Mouse (Mus musculus) midbrain, embryonic 10.5 days (tissue): ENCODE results near the gene Ncaph2. TPM values are rescaled to one million over a fixed set of nuclear protein-coding genes. Genes with fewer than 3 reads are reported as not detected.
A peak's percentile ranks its signal among the peaks of the same experiment; 100 is the strongest.

Source experiments
- DNase-seq: peaks from one replicate; pipeline ENCODE4 v3.0.0-alpha.2; 2017; ENCODE audit warnings: low spot score
- H3K27ac ChIP-seq: fragments of 300-500 bp; sonication (generic); replicated peaks from 2 replicates; pipeline ENCODE4 v1.5.1; 2016; ENCODE audit warnings: mild to moderate bottlenecking
- H3K27me3 ChIP-seq: fragments of 300-500 bp; sonication (generic); 2 replicates; pipeline ENCODE4 v1.6.1; 2016; ENCODE audit warnings: low read depth, mild to moderate bottlenecking; ENCODE audit not compliant: poor library complexity, severe bottlenecking
- H3K36me3 ChIP-seq: fragments of 300-500 bp; sonication (generic); 2 replicates; pipeline ENCODE4 v1.6.1; 2016; ENCODE audit warnings: mild to moderate bottlenecking, moderate library complexity
- H3K4me1 ChIP-seq: fragments of 300-500 bp; sonication (generic); 2 replicates; pipeline ENCODE4 v1.6.1; 2016
- H3K4me3 ChIP-seq: fragments of 300-500 bp; sonication (generic); 2 replicates; pipeline ENCODE4 v1.5.1; 2016; ENCODE audit warnings: mild to moderate bottlenecking, moderate library complexity
- H3K9me3 ChIP-seq: fragments of 300-500 bp; sonication (generic); replicated peaks from 2 replicates; pipeline ENCODE4 v1.6.1; 2016; ENCODE audit warnings: mild to moderate bottlenecking
- WGBS: fragments of 180-500 bp; shearing (Covaris S2); methylation state at CpG from one replicate; pipeline ENCODE4 v1.1.7; 2016; 5-methylcytosine and 5-hydroxymethylcytosine counted together
- polyA plus RNA-seq: library from polyadenylated mRNA; unstranded; fragments of >200 nt; fragmentation: Nextera tagmentation; extraction: Ambion mirVana; gene quantifications from 2 replicates; pipeline ENCODE4 v1.2.1, GENCODE M21; 2016

Gene Ncaph2
- polyA plus RNA-seq, 1 experiment from 2014 or later: 197 TPM

- 92% methylated on average over 17 of the region's 17 CpGs for WGBS
- Histone ChIP-seq H3K4me1 (peaks cover 52% of the 10 kb centered on the region), H3K4me3 (peak overlapping the region; percentile 76; the same call in 1 of the 2 replicates)
Measured at GRCm38 (mm10) chr15:89374801-89375534, 19.4 kb downstream of the Ncaph2 start.

DNA sequence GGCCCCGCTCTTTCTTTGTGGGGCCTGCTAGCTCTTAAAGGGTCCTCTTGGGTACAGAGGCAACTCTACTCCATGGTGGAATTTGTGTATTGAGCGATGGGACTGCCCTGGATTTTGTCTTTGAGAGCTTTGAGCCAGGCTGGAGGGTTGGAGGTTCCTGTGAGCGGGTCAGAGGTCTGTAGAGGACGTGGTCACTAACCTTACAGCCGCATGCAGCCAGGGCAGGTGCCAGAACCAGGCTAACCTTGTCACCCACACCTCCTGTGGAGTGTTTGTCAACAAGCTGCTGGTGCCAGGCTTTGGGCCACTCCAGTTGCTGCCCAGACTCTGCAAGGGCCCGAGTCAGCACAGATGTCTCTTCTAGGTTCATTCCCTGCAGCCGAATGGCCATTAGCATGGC lies 20.5 kb downstream of the Ncaph2 start:
- DNase-seq: no peak
- peaks cover 64% of the 10 kb centered on the region for H3K27me3 ChIP-seq
- peaks cover 20% of the 10 kb centered on the region for H3K36me3 ChIP-seq
- no peak overlapping the region for H3K27ac ChIP-seq
- 88% methylated on average over 7 of the region's 7 CpGs for WGBS
- no peaks in the 10 kb centered on the region for H3K9me3 ChIP-seq
- no peak overlapping the region for H3K4me3 ChIP-seq
- H3K4me1 ChIP-seq: peaks cover 52% of the 10 kb centered on the region

More at GRCm38 (mm10) chr15:89374801-89375534, 19.4 kb downstream of the Ncaph2 start:
- Histone ChIP-seq H3K27me3 (peaks cover 53% of the 10 kb centered on the region), H3K27ac (no peak overlapping the region), H3K36me3 (peaks cover 30% of the 10 kb centered on the region), H3K9me3 (no peaks in the 10 kb centered on the region)
- DNase-seq: no peak

GRCm38 (mm10) chr15:89376957-89377356 lies 21.4 kb downstream of the Ncaph2 start, which contains the start of gene Tymp:
Gene Tymp (minus strand): TSS chr15:89377039.
- Histone ChIP-seq H3K27me3 (peaks cover 73% of the 10 kb centered on the region), H3K27ac (no peak within 1 kb of the TSS), H3K36me3 (peaks cover 11% of the 10 kb centered on the region), H3K9me3 (no peaks in the 10 kb centered on the region), H3K4me1 (peaks cover 52% of the 10 kb centered on the region), H3K4me3 (peak within 1 kb of the TSS; percentile 24)
- 24% methylated on average over 16 of the region's 16 CpGs for WGBS
- no peak for DNase-seq

GRCm38 (mm10) chr15:89377362-89377761 lies 21.8 kb downstream of the Ncaph2 start:
- 4% methylated on average over 18 of the region's 18 CpGs for WGBS

DNA sequence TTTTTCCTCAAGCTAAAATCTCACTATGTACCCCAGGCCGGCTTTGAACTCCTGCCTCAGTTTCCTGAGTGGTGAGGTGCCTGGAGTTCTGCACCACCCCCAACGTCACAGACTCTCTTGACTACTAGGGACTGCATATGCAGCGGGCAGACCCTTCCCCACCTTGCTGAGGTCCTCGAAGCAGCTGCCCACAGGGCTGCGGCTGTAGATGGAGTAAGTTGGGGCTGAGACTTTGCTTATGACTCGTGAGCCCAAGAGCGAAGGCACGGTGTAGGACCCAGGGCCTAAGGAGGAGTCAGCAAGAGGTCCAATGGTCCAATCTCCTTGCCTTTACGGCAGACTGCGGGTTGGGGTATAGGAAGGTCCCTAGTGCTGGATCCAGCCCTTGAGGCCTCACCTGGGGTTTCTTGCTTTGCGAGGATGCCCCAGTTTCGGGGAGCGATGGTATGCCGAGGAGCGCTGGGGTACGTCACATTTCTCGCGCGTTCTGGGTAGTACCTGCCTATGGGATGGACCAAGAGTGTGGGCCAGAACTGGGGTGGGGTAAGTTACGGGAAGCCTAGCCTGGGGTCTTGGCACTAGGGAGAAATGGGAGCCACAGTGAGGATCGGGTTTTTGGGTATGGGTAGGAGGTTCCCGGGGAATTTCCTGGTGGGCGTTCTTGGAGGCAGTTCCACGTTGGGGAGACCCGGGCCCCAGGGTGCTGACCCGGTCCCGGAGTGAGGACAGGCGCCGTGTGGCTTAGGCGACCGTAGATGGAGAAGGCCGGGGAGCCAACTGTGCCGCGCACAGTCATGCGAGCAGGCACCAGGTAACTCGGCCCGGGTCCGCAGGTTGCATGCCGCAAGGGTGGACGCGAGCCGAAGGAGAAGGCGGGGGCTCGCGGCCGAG lies 22.7 kb downstream of the Ncaph2 start:
- peaks cover 76% of the 10 kb centered on the region for H3K27me3 ChIP-seq
- peak overlapping the region; percentile 10; the same call in 1 of the 2 replicates for H3K27ac ChIP-seq
- H3K4me1 ChIP-seq: peaks cover 42% of the 10 kb centered on the region
- peak overlapping the region; percentile 56 for H3K4me3 ChIP-seq
- H3K36me3 ChIP-seq: no peaks in the 10 kb centered on the region
- WGBS: 9% methylated on average over 46 of the region's 46 CpGs
- DNase-seq: no peak
- no peaks in the 10 kb centered on the region for H3K9me3 ChIP-seq

More at GRCm38 (mm10) chr15:89377362-89377761, 21.8 kb downstream of the Ncaph2 start:
- H3K9me3 ChIP-seq: no peaks in the 10 kb centered on the region
- peaks cover 6% of the 10 kb centered on the region for H3K36me3 ChIP-seq
- no peak overlapping the region for H3K27ac ChIP-seq
- peaks cover 76% of the 10 kb centered on the region for H3K27me3 ChIP-seq
- DNase-seq: no peak
- peak overlapping the region; percentile 24 for H3K4me3 ChIP-seq
- peaks cover 50% of the 10 kb centered on the region for H3K4me1 ChIP-seq

- DNase-seq: peak; percentile 58
- under 1% methylated on average over 33 of the region's 33 CpGs for WGBS
- Histone ChIP-seq H3K27ac (peak within 1 kb of the TSS; percentile 10), H3K4me3 (peak within 1 kb of the TSS; percentile 56), H3K9me3 (no peaks in the 10 kb centered on the region), H3K27me3 (peaks cover 79% of the 10 kb centered on the region), H3K36me3 (no peaks in the 10 kb centered on the region), H3K4me1 (peaks cover 35% of the 10 kb centered on the region)
Measured at GRCm38 (mm10) chr15:89378831-89379401, 23.4 kb downstream of the Ncaph2 start, which contains the start of gene Odf3b. Gene Odf3b (minus strand): TSS chr15:89379282.

DNA sequence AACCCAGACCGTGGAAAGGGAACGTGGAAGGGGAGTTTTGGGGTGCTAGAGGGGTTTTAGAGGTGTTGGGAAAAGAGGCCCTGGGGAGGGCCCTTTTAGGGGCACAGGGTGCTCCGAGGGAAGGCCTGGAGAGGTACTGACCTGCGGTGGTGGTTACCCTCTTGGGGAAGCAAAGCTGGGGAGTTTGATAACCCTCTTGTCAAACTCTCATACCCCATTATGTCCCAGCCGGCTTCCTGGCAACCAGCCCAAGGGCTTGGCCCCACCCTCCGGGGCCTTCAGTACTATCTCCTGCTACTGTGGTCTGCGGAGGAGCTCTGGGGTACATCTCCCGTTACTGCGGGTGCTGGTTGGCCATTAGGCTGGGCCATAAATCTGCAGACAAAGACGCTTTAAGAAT lies 23.9 kb downstream of the Ncaph2 start:
- H3K4me1 ChIP-seq: peaks cover 30% of the 10 kb centered on the region
- peak overlapping the region; percentile 56 for H3K4me3 ChIP-seq
- 17% methylated on average over 10 of the region's 10 CpGs for WGBS
- no peaks in the 10 kb centered on the region for H3K9me3 ChIP-seq
- DNase-seq: no peak
- H3K27me3 ChIP-seq: peaks cover 79% of the 10 kb centered on the region
- H3K36me3 ChIP-seq: no peaks in the 10 kb centered on the region
- peak overlapping the region; percentile 10; the same call in 1 of the 2 replicates for H3K27ac ChIP-seq

GRCm38 (mm10) chr15:89384617-89385016 lies 29.1 kb downstream of the Ncaph2 start, which contains the start of gene Klhdc7b:
Gene Klhdc7b (plus strand): TSS chr15:89384917.
- Histone ChIP-seq H3K27ac (no peak within 1 kb of the TSS), H3K9me3 (no peaks in the 10 kb centered on the region), H3K4me3 (no peak within 1 kb of the TSS), H3K36me3 (no peaks in the 10 kb centered on the region), H3K4me1 (peaks cover under 1% of the 10 kb centered on the region), H3K27me3 (peaks cover 47% of the 10 kb centered on the region)
- WGBS: 86% methylated on average over 7 of the region's 7 CpGs
- DNase-seq: no peak

DNA sequence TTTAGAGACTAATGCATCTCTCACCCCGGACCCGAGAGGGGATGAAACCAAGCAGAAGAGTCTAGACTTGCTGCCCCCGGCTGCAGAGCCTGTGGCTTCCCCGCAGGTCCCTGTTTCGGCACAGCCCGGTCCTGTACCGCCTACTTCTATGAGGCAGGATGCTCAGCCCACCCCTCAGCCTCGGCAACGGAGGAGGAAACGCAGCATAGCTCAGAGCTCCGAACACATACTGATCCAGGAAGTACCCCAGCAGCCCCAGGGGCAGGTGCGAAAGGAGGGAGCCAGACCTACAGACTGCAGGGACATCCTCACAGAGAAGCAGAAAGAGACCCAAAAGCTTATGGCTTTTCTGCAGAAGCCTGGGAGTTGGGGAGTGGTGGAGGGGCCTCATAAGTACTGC lies 31.6 kb downstream of the Ncaph2 start:
- Histone ChIP-seq H3K9me3 (no peaks in the 10 kb centered on the region), H3K4me3 (no peak overlapping the region), H3K27me3 (peaks cover 21% of the 10 kb centered on the region; the same call in 1 of the 2 replicates), H3K36me3 (no peaks in the 10 kb centered on the region), H3K4me1 (no peaks in the 10 kb centered on the region), H3K27ac (no peak overlapping the region)
- WGBS: 49% methylated on average over 12 of the region's 12 CpGs
- DNase-seq: no peak

GRCm38 (mm10) chr15:89390081-89390480 lies 34.6 kb downstream of the Ncaph2 start:
- 91% methylated on average over 10 of the region's 10 CpGs for WGBS
- Histone ChIP-seq H3K27ac (no peak overlapping the region), H3K4me3 (no peak overlapping the region), H3K9me3 (no peaks in the 10 kb centered on the region), H3K4me1 (0 out of 2 replicates have a peak, but pooled peaks cover 3% of the 10 kb centered on the region), H3K27me3 (peaks cover 17% of the 10 kb centered on the region; the same call in 1 of the 2 replicates), H3K36me3 (no peaks in the 10 kb centered on the region)
- no peak for DNase-seq

- DNase-seq: no peak
- Histone ChIP-seq H3K9me3 (no peaks in the 10 kb centered on the region), H3K27me3 (no peaks in the 10 kb centered on the region), H3K4me3 (no peak overlapping the region), H3K27ac (no peak overlapping the region), H3K4me1 (0 out of 2 replicates have a peak, but pooled peaks cover 3% of the 10 kb centered on the region), H3K36me3 (no peaks in the 10 kb centered on the region)
- WGBS: 88% methylated on average over 4 of the region's 4 CpGs
Measured at GRCm38 (mm10) chr15:89396883-89397282, 41.4 kb downstream of the Ncaph2 start.

DNA sequence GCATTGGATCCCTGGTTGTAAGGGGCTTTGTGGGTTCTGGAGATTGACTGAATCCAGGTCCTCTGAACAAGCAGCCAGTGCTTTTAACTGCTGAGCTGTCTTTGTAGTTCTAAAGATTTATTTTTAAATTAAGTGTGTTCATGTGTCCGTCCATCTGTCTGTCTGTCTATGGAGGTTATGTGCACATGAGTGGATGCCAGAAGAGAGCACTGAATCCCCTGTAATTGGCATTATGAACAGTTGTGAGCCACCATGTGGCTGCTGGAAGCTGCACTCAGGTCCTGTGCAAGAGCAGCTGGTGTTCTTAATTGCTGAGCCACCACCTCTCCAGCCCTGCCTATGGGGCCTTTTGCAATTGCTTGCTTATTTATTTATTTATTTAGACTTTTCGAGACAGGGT lies 42.6 kb downstream of the Ncaph2 start:
- H3K27ac ChIP-seq: no peak overlapping the region
- H3K9me3 ChIP-seq: no peaks in the 10 kb centered on the region
- WGBS: 79% methylated on average over 2 of the region's 2 CpGs
- no peak overlapping the region for H3K4me3 ChIP-seq
- no peaks in the 10 kb centered on the region for H3K36me3 ChIP-seq
- no peaks in the 10 kb centered on the region for H3K27me3 ChIP-seq
- no peak for DNase-seq
- H3K4me1 ChIP-seq: 0 out of 2 replicates have a peak, but pooled peaks cover 3% of the 10 kb centered on the region
